Mouse (Mus musculus) erythroblast, embryonic 14.5 days (primary cell): ENCODE measurements around the gene Lmna. TPM values are rescaled to one million over a fixed set of nuclear protein-coding genes. Genes with fewer than 3 reads are reported as not detected.

Experiments used
- H3K27me3 ChIP-seq: 2 replicates; pipeline ENCODE4 v1.6.1; 2012; ENCODE audit warnings: inconsistent platforms; ENCODE audit not compliant: control insufficient read depth
- H3K36me3 ChIP-seq: 2 replicates; pipeline ENCODE4 v1.6.1; 2012; ENCODE audit warnings: mild to moderate bottlenecking, inconsistent platforms; ENCODE audit not compliant: control insufficient read depth
- H3K4me1 ChIP-seq: 2 replicates; pipeline ENCODE4 v1.6.1; 2012; ENCODE audit warnings: inconsistent platforms; ENCODE audit not compliant: control insufficient read depth
- H3K4me3 ChIP-seq: replicated peaks from 2 replicates; pipeline ENCODE3; 2012; ENCODE audit warnings: moderate library complexity, mild to moderate bottlenecking, inconsistent platforms
- H3K9me3 ChIP-seq: 2 replicates; pipeline ENCODE4 v1.6.1; 2012; ENCODE audit warnings: low read length, inconsistent platforms, mixed read lengths; ENCODE audit not compliant: control insufficient read depth
- GATA1 ChIP-seq: IDR thresholded peaks from 2 replicates; pipeline ENCODE4 v1.6.1; 2012; ENCODE audit warnings: low read length, inconsistent platforms, mixed read lengths
- TAL1 ChIP-seq: IDR thresholded peaks from 3 replicates; pipeline ENCODE4 v1.6.1; 2012; ENCODE audit warnings: low read length, inconsistent platforms, mixed read lengths
- polyA plus RNA-seq: library from polyadenylated mRNA; stranded (reverse); fragments of >175 nt; gene quantifications from 2 replicates; pipeline ENCODE4 v1.2.3, GENCODE M21; 2012

The Lmna gene
- polyA plus RNA-seq = 137 and 158 TPM in 2 replicates

DNA sequence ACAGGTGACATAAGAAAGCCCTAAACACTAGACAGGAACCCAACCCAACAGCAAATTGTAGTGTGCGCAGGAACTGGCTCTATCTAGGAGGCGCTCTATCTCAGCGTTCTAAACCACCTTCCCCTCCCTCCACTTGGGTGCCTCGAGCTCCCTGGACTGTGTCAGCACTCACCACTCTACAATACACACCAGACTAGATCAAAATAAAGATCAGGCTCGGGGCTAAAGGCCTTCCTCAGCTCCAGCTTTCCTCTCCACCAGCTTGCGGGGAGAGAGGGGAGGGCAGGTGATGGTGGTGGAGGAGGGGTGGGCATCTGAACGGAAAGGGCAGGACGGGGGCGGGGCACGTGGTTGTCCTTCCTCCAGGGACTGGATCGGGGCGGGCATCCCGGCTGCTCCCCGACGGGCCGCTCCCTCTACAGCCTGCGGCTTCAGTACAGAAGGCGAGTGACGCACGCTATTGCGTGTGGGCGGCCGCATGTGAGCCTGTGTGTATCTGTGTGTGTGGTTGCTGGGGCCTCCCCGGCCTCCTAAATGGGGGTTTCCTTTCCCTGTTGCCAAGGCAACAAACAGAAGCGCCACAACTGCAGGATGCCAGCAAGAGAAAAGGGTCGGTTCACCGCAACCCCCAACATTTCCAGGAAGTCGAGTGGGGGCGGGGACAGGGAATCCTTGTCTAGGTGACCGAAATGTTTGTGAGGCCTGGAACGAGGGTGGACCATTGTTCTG is at the start of gene Lmna:
TSS of gene Lmna (minus strand) at position 265 of the 729 bp plus-strand sequence.
- H3K9me3 ChIP-seq = no peaks in the 10 kb centered on the region
- no peak for TF ChIP-seq GATA1
- no peak for TF ChIP-seq TAL1
- peak within 1 kb of the TSS; percentile 61 for H3K4me3 ChIP-seq
- no peaks in the 10 kb centered on the region for H3K36me3 ChIP-seq
- H3K4me1 ChIP-seq = peaks cover 58% of the 10 kb centered on the region
- H3K27me3 ChIP-seq = peaks cover 24% of the 10 kb centered on the region

DNA sequence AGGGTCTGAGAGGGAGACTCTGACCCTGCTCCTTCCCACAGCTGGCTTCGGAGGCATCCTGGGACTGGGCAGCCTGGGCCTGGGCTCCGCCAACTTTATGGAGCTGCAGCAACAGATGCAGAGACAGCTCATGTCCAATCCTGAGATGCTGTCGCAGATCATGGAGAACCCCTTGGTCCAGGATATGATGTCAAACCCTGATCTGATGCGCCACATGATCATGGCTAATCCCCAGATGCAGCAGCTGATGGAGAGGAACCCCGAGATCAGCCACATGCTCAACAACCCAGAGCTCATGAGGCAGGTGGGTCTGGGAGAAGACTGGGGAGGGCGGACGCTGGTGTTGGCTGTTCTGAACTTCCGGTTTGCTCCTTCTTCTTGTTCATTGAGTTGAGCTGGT is 46.9 kb upstream of the Lmna start:
- H3K4me1 ChIP-seq = peaks cover 48% of the 10 kb centered on the region
- no peaks in the 10 kb centered on the region for H3K9me3 ChIP-seq
- H3K4me3 ChIP-seq = no peak overlapping the region
- no peaks in the 10 kb centered on the region for H3K27me3 ChIP-seq
- TF ChIP-seq GATA1 (no peak), TAL1 (no peak)
- H3K36me3 ChIP-seq = peaks cover 61% of the 10 kb centered on the region

GRCm38 (mm10) chr3:88555731-88556130 is 46.0 kb upstream of the Lmna start:
- no peaks in the 10 kb centered on the region for H3K9me3 ChIP-seq
- H3K36me3 ChIP-seq = peaks cover 55% of the 10 kb centered on the region
- no peak overlapping the region for H3K4me3 ChIP-seq
- no peaks in the 10 kb centered on the region for H3K27me3 ChIP-seq
- peaks cover 55% of the 10 kb centered on the region for H3K4me1 ChIP-seq
- TF ChIP-seq GATA1 (no peak), TAL1 (no peak)

DNA sequence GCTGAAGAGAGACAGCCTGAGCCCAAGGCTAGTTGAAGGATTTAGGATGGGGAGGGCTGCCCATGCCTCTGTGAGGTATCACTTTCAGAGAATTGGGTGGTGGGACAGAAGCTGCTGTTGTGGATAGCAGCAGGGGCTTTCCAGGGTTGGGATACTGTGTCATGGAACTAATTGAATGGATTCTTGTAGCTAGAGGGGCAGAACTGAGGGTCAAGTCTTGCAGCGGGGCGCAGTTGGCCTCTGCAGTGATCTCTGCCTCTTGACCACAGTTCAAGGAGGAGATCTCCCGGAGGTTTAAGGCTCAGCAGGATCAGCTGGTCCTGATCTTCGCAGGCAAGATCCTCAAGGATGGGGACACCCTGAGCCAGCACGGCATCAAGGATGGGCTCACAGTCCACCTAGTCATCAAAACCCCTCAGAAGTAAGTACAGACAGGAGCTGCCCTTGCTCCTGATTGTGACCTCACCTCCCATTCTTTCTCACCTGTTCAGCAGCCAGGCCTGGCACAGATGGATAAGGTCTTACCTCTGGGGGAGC is 45.4 kb upstream of the Lmna start:
- TF ChIP-seq TAL1 (no peak), GATA1 (no peak)
- peaks cover 53% of the 10 kb centered on the region for H3K36me3 ChIP-seq
- peak overlapping the region; percentile 13 for H3K4me3 ChIP-seq

DNA sequence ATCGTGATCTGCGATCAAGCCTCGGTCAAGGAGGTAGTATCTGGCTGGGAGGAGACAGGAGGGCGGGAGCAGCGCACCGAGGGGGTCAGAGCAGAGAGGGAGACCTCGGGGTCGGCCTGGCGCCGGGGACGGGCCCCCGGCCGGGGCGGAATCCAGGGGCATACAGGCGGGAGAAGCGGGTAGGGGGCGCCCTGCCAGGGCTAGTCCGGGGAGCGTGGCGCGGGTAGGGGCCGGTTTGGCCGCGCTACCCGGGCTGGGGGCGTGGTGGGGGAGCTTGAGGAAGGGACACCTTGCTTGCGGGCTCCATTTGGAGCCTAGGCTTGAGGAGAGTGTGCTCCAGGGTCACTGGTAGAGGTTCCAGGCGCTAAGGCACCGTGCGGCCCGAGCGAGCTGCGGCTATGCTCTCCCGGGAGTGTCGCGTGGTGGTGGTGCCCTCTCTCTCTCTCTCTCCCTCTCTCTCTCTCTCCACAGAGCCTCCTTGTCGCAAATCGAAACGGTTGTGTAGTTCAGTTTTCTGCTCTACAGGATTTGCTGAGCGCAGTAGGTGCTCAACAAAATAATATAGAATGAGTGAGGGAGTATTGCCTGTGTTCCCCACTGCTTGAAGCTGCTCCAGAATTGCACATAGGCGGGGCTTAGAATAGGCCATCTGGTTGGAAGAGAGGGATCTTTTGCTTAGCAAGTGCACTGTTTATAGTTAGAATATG is 44.3 kb upstream of the Lmna start:
- Histone ChIP-seq H3K36me3 (peaks cover 42% of the 10 kb centered on the region), H3K4me3 (peak overlapping the region; percentile 77), H3K4me1 (peaks cover 60% of the 10 kb centered on the region), H3K9me3 (no peaks in the 10 kb centered on the region), H3K27me3 (no peaks in the 10 kb centered on the region)
- TF ChIP-seq GATA1 (no peak), TAL1 (no peak)

More for the DNA sequence above, 45.4 kb upstream of the Lmna start:
- H3K27me3 ChIP-seq = no peaks in the 10 kb centered on the region
- H3K4me1 ChIP-seq = peaks cover 59% of the 10 kb centered on the region
- no peaks in the 10 kb centered on the region for H3K9me3 ChIP-seq

- peak within 1 kb of the TSS; percentile 77 for H3K4me3 ChIP-seq
- no peaks in the 10 kb centered on the region for H3K9me3 ChIP-seq
- H3K36me3 ChIP-seq = peaks cover 38% of the 10 kb centered on the region
- no peak for TF ChIP-seq TAL1
- no peak for TF ChIP-seq GATA1
- H3K4me1 ChIP-seq = peaks cover 61% of the 10 kb centered on the region
- H3K27me3 ChIP-seq = no peaks in the 10 kb centered on the region
Observed at GRCm38 (mm10) chr3:88553525-88553879, 43.7 kb upstream of the Lmna start, which contains the start of gene Ubqln4. Gene Ubqln4, plus strand, starts transcription at chr3:88553758.

DNA sequence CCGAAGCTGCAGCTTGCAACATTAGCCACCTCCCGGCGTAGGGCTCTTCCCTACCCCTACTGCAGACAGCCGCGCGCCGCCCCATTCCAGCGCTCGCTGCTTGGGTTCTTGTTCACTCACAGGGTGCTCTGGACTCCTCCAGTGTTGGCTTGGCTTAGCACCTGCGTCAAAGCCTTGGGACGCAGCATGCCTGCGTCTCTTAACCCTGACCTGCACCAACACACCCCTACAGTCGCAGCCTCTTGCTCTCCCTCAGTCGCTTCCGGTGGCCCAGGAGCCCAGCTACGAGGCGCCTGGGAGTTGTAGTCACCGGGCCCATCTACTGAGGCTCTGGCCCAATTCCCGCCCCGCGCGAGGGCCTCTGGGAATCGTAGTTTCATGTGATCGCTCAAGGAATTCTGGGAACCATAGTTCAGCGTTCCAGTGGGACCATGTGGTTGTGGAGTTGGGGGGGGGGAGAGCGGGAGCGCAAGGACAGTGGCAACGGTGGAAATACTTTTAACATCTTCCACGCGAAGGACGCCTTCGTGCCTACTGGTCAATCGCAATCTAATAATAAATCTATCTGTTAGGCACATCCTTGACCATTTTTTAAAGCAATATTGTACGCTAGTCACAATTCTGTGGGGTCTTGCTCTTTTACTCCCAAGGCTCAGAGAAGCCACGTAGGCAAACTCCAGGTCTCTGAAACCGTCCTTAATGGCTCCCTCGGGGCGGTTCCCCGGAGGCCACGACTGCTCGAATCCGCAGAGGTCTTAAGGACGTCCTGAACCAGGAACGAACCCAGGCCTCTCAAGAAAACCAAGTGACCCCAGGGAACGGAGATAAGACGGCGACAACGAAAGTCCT is 43.1 kb upstream of the Lmna start, which contains the start of gene Lamtor2:
TSS of gene Lamtor2 (minus strand) at position 399 of the 849 bp plus-strand sequence.
- H3K9me3 ChIP-seq = no peaks in the 10 kb centered on the region
- H3K27me3 ChIP-seq = no peaks in the 10 kb centered on the region
- peak within 1 kb of the TSS; percentile 77 for H3K4me3 ChIP-seq
- TF ChIP-seq GATA1 = no peak
- no peak for TF ChIP-seq TAL1
- H3K4me1 ChIP-seq = peaks cover 62% of the 10 kb centered on the region
- H3K36me3 ChIP-seq = peaks cover 34% of the 10 kb centered on the region

GRCm38 (mm10) chr3:88552082-88552645 is 42.4 kb upstream of the Lmna start:
- TF ChIP-seq GATA1 = no peak
- TF ChIP-seq TAL1 = no peak
- H3K36me3 ChIP-seq = peaks cover 31% of the 10 kb centered on the region
- no peaks in the 10 kb centered on the region for H3K9me3 ChIP-seq
- H3K4me1 ChIP-seq = peaks cover 64% of the 10 kb centered on the region
- peak overlapping the region; percentile 77 for H3K4me3 ChIP-seq
- no peaks in the 10 kb centered on the region for H3K27me3 ChIP-seq
